Mouse (Mus musculus) yolk sac, embryonic 10.5 days (tissue): Measurements from ENCODE around the gene Nckap5.

Source experiments
- DNase-seq: peaks from one replicate; pipeline ENCODE4 v3.0.0-alpha.2; 2017; ENCODE audit warnings: low spot score

The Nckap5 gene

GRCm38 (mm10) chr1:126765506-126766170 lies 65.0 kb downstream of the Nckap5 start:
- DNase-seq = no peak

DNA sequence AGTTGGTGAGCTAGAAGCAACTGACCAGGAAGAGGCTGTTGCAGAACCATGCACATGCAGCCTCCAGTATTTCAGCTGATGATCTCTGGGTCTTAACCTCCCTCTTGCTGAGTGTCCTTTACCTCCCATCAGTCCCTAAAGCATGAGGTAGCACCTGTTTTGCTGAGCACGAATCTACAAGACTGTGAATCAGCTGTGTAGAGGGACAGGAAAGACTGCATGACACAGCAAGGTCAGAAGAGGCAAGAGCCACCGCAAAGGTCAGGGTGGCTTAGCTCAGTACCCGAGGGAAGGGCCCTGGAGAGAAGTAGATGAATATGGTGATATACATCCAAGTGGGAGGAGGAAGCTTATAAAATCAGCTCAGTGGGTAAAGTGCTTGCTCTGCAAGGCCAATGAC lies 66.4 kb downstream of the Nckap5 start:
- no peak for DNase-seq

GRCm38 (mm10) chr1:126763192-126763591 lies 67.4 kb downstream of the Nckap5 start:
- no peak for DNase-seq

- DNase-seq = no peak
Measured at GRCm38 (mm10) chr1:126760386-126760785, 70.2 kb downstream of the Nckap5 start.

DNA sequence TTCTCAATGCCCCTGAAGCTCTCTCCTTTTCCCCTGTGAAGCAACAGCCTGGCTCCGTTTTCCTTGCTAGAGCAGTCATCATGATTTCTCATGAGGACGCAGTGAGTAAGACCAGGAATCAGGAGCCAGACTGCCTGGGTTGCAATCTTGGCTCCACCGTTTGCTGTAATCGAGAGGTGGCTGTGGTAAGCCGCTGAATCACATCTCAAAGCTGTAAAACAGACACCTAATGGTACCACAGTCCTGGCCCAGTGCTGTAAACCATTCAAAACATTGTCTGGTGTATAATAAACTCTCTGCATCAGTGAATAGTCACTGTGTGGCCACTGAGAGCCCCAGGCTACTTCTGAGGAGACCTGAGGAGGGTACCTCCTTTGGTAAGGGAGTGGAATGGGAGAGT lies 74.9 kb downstream of the Nckap5 start:
- no peak for DNase-seq

- no peak for DNase-seq
Measured at GRCm38 (mm10) chr1:126753611-126754010, 77.0 kb downstream of the Nckap5 start.

DNA sequence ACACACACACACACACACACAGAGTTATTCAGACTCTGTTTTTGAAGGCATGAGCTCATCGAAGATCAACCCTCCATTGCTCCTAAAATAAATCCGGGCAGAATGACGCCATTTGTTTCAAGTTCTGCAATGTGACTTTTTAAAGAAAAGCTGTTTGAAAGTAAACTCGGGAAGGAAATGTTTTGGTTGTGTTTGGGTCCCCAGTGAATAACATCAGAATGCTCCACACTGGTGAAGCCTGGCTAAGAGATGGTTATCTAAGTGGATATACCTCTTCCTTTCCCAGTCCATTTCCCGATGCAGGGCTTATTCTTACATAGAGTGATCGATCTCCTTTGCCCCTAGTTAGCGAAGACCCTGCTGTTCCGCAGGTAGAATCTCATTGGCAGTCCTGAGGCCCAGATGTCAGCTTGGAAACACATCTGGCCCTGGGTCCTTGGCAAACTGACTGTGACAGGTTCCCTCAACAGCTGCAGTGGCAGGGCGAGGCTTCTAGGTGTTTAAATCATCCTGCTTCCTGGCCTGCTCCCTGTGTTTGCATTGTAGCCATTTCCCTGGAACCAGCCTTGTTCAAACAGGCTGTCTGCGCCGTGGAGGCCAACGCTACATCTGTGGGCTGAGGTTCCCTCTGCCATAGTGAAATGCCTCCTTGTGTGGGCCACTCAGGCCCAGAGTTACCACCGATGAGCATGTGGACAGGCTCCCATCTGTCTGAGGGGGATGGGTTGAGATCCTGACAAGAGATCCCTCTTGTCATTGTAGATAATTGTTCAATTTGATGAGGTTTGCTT lies 78.2 kb downstream of the Nckap5 start:
- peak; percentile 22 for DNase-seq

- DNase-seq = no peak
Measured at GRCm38 (mm10) chr1:126751137-126751536, 79.5 kb downstream of the Nckap5 start.

GRCm38 (mm10) chr1:126750156-126750555 lies 80.4 kb downstream of the Nckap5 start:
- no peak for DNase-seq

GRCm38 (mm10) chr1:126747914-126748313 lies 82.7 kb downstream of the Nckap5 start:
- no peak for DNase-seq

DNA sequence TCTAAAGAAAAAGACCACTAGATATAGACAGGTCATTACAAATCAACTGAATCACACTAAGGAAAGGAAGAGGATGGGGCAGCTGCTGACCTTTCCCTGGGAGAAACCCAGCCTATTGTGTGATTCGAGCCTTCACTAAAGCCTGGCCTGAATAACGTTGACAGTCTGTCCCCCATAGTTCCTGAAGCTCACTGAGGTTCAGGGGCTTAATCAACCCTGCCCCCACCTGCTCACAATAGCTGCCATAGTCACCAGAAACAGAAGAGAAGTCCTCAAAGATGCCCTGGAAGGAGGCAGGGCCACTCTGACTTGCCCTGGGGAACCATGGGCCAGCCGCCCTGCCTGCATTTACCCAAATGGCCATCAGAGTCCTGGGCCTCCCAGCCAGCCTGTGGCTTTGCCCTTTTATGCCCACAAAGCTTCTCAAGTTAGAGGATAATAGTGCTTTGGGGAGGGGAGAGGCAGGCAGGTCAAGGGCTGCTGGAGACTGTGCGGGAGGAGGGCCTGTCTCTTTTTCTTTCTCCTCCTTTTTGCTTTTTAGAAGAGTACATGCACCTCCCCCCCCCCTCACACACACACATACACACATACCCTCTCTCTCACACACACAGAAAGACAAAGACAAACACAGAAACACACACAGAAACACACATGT lies 85.0 kb downstream of the Nckap5 start:
- no peak for DNase-seq

- DNase-seq = no peak
Measured at GRCm38 (mm10) chr1:126744631-126745305, 85.8 kb downstream of the Nckap5 start.

DNA sequence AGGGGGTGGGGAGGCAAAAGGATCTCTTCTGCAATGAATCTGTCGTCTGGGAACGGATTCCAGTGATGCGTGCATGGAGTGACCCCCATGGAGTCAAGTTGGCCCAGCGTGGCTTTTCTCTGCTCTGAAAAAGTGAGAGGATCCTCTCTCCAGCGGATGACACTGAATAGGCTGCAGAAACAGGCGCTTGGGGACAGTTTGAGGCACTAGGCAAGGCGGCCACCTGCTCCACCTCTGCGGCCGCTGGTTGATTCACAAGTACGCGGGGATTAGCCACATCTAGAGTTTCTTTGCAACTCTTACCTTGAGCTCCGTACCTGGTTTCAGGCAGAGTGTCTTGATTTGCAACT lies 92.3 kb downstream of the Nckap5 start:
- DNase-seq = no peak

- DNase-seq = peak; percentile 78
Measured at GRCm38 (mm10) chr1:126737554-126738290, 92.9 kb downstream of the Nckap5 start.

DNA sequence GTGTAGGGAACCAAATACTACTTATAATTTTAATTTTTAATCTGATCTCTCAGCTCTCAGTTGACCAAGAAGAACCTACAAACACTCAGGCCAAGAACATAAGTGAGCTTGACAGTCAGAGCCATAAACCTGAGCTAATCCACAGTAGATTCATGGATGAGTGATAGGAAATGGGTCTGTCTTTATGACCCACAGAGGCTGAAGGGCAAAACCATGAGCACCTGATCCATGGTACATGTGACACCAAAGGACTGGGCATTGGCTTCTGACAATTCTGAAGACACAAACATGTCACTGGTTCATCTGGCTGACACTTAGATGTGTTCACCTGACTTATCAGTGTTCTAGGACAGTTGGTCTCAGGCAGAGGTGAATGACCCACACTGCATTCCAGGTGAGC lies 98.9 kb downstream of the Nckap5 start:
- no peak for DNase-seq

- DNase-seq = no peak
Measured at GRCm38 (mm10) chr1:126726400-126727055, 104.1 kb downstream of the Nckap5 start.

DNA sequence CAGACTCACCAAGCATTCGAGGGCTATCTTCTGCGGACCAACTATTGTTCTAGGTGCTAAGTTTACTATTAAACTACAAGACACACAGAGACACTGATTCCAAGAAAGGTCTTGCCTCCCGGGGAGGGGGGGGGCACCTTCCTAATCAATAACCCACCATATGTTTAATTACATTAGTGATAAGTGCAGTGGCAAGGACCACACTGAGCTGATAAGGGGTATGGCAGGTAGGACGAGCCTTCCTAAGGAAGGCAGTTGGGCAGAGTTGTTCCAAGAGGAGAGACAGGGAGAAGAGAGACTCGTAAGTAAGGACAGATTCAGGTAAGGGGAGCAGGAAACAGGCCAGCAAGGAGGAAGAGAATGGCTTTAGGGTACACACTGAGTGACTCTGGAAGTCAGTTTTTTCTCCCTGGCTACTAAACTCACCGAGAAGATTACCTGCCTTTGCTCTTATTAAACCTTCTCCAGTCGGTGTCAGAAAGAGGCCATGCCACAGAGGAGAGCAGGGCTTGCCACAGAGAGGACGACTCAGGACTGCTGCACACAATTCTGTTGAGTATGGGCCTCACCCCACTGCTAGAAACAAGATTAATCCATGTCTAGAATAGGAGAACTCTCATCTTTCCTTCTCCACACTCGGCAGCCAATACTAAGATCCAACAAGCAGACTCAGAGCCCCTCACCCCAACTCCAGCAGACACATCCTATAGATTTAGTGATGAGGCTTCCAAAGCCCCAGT lies 104.8 kb downstream of the Nckap5 start:
- DNase-seq = no peak

GRCm38 (mm10) chr1:126721917-126722316 lies 108.7 kb downstream of the Nckap5 start:
- no peak for DNase-seq

- peak; percentile 64 for DNase-seq
Measured at GRCm38 (mm10) chr1:126719733-126720348, 110.8 kb downstream of the Nckap5 start.

GRCm38 (mm10) chr1:126706611-126707010 lies 124.0 kb downstream of the Nckap5 start:
- no peak for DNase-seq
